Mouse (Mus musculus): ENCODE results near the gene Rtl10.

The Rtl10 gene

DNA sequence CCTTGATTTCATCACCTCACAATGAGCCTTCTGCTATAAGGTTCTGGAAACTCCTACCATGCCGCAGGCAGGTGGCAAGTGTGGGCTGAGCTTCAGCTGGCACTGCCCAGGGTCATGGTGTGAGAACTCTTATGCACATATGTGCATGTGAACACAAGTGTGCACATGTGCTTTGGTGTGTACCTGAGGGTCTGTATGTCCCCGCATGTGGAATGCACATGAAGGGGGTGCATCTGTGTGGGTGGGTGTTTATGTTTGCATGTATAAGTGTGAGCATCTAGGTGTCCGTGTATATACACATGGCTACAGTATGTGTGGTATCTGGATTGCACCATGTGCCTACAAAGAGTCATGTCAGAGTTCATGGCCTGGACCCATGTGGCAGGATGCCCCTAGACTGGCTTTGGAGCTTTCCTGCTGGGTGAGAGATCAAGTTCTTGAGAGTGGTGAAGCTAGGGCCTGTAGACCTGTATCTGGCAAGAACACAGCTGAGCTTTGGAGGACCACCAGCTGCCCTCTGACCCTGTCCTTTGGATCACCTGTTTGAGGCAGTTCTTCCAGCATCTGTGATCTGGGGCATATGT lies 38.8 kb downstream of the Rtl10 start:
- in situ Hi-C loops (cut with MboI; ENCODE audit: unreplicated experiment in 2 of 2) = no loop called here

DNA sequence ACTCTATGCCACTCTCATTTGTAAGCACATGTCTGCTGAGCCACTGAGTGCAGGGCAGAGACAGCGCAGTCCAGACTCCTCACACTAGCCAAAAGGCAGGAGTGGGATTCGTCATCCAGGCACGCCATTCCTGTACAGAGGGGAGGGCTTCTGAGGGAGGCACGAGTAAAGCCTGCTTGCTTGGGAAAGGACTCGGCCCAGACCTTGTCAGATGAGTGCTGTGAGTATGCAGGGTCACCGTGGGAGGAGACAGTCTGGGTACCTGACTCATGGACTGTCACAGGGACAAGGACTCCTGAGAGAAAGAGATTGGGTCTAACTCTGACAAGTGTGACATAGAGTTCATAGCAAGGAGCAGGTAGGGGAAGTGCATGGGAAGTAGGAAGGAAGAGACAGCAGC lies 40.6 kb downstream of the Rtl10 start:
- in situ Hi-C loops (cut with MboI; ENCODE audit: unreplicated experiment in 2 of 2) = no loop called here

DNA sequence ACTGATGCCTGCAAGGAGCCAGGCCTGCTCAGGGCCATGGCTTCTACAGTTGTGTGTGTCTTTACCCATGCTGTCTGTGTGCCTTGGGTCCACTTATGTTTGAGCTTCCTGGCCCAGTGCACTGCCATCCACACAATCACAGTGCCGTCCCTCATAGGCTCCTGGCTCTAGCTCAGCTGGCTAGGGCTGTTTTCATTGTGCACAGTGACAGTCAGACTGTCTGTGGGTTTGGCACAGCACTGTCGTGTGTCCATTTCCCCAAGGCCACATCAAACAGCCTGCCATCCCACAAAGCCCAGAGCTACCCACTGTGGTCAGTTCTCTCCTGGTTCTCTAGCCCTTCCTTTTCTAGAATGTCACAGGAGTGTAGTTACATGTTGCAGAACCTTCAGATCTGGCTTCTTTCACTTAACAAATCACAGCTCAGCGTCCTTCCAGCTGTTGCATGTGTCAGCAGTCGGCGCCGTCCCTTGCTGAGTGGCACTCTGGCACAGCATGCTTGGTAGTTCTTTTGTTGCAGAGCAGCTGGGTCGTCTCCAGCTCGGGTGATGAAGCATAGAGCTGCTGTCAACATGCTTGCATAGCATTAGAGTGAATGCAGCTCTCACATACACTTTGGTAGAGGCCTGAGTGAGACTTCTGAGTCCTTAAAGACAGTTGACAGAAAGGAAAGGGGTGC lies 44.6 kb downstream of the Rtl10 start:
- in situ Hi-C loops (cut with MboI; ENCODE audit: unreplicated experiment in 2 of 2) = no loop called here

DNA sequence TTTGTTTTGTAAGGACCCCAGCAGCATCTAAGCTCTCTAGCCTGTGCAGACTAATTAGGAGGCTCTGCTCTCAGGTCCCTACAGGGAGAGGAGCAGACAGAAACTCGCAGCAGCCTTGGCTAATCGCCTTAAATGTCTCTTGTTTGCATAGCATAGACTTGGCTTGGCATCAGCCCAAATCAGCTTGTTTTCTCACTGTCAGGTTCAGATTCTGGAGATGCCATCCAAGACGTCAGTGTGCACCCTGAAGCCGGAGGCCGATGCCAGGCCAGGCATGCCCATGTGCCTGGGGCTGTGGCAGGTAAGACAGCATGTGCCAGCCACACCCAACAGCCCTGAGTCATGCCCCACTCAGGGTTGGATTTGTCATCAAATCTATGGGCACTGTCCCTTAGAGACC lies 49.2 kb downstream of the Rtl10 start:
- in situ Hi-C loops (cut with MboI; ENCODE audit: unreplicated experiment in 2 of 2) = no loop called here

Data from v-Abl transformed pro-B cells (cell line).